Mouse (Mus musculus) embryonic facial prominence, embryonic 13.5 days (tissue): Measurements from ENCODE around the gene Cxcr5. TPM values are rescaled to one million over a fixed set of nuclear protein-coding genes. Genes with fewer than 3 reads are reported as not detected.

Source experiments
- ATAC-seq: fragments of 200-750 bp; cut with Nextera tagmentation; 2 replicates; pipeline ENCODE4 v1.8.0; 2017; ENCODE audit warnings: low read depth; ENCODE audit not compliant: insufficient number of reproducible peaks, insufficient read depth, low FRiP score, low TSS enrichment
- H3K27ac ChIP-seq: fragments of 300-500 bp; sonication (generic); 2 replicates; pipeline ENCODE4 v1.5.1; 2015; ENCODE audit warnings: moderate library complexity, mild to moderate bottlenecking, inconsistent platforms
- H3K27me3 ChIP-seq: fragments of 300-500 bp; sonication (generic); 2 replicates; pipeline ENCODE4 v1.6.1; 2015; ENCODE audit warnings: mild to moderate bottlenecking, inconsistent platforms
- H3K36me3 ChIP-seq: fragments of 300-500 bp; sonication (generic); 2 replicates; pipeline ENCODE4 v1.6.1; 2015; ENCODE audit warnings: mild to moderate bottlenecking, inconsistent platforms
- H3K4me1 ChIP-seq: fragments of 300-500 bp; sonication (generic); 2 replicates; pipeline ENCODE4 v1.6.1; 2015; ENCODE audit warnings: inconsistent platforms
- H3K4me2 ChIP-seq: fragments of 300-500 bp; sonication (generic); 2 replicates; pipeline ENCODE4 v1.6.1; 2015; ENCODE audit warnings: moderate library complexity, mild to moderate bottlenecking, inconsistent platforms
- H3K4me3 ChIP-seq: fragments of 300-500 bp; sonication (generic); 2 replicates; pipeline ENCODE4 v1.5.1; 2015; ENCODE audit warnings: mild to moderate bottlenecking, inconsistent platforms
- H3K9ac ChIP-seq: fragments of 300-500 bp; sonication (generic); 2 replicates; pipeline ENCODE4 v1.6.1; 2015; ENCODE audit warnings: mild to moderate bottlenecking, inconsistent platforms
- H3K9me3 ChIP-seq: fragments of 300-500 bp; sonication (generic); 2 replicates; pipeline ENCODE4 v1.6.1; 2016; ENCODE audit warnings: inconsistent platforms
- WGBS: fragments of 180-500 bp; shearing (Covaris S2); methylation state at CpG from one replicate; pipeline ENCODE4 v1.1.7; 2015; ENCODE audit warnings: mixed read lengths; 5-methylcytosine and 5-hydroxymethylcytosine counted together
- polyA plus RNA-seq: library from polyadenylated mRNA; unstranded; fragments of >200 nt; fragmentation: Nextera tagmentation; extraction: Ambion mirVana; gene quantifications from 2 replicates; pipeline ENCODE4 v1.2.1, GENCODE M21; 2015

The Cxcr5 gene
- polyA plus RNA-seq, 1 experiment from 2014 or later = 0.10 TPM

DNA sequence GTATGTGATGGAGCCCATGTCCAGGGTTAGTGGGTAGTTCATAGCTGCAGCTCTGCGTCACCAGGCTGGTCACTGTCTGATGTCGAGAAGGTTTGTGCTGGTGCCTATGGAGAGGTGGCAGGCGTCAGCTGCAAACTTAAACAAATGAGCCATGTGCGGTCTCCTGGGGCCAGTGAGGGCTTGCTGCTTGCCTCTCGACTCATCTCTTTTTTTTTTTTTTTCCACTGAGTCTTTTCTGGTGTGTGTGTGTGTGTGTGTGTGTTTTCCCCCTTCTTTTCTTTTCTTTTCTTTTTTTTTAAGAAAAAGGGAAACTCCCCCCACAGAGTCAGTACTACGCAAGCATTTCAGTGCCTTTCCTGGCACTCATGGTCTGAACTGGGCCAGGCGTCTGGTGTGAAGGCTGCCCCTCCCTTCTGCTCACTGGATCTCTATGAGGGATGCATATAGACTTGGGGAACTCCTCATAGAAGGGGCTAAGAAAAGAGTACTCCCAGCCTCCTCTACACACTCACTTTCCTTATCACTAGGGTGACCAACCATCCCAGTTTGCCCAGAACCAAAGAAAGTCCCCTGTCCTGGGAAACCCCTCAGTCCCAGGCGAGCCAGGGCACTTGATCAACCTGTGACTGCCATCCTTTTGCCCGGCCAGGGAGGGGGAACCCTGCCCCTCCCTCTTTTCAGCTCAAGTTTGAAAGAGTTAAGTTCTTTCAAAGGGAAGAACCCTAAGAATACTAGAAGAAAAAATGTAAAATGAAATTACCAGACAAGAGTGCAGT, 35.2 kb downstream of the Cxcr5 start:
- no peaks in the 10 kb centered on the region for H3K4me1 ChIP-seq
- no peak overlapping the region for H3K4me3 ChIP-seq
- no peak overlapping the region for H3K4me2 ChIP-seq
- H3K9me3 ChIP-seq = no peaks in the 10 kb centered on the region
- no peak overlapping the region for H3K9ac ChIP-seq
- 57% methylated on average over 9 of the region's 9 CpGs for WGBS
- no peaks in the 10 kb centered on the region for H3K36me3 ChIP-seq
- ATAC-seq = no peak
- no peaks in the 10 kb centered on the region for H3K27me3 ChIP-seq
- H3K27ac ChIP-seq = no peak overlapping the region

DNA sequence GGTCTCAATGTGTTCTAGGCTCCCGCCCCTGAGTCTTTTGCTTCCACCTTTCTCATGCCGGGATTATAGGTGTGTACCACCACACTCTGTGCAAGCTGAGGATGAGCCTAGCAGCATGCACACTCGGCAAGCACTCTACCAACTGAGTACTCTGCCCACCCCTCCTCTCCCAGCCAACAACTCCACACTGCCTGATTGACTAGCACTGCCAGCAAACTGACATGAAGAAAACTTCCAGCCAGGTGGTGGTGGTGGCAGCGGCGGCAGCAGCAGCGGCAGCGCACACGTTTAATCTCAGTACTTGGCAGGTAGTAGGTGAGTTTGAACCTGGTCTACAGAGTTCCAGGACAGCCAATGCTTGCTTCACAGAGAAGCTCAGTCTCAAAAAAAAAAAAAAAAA, 36.1 kb downstream of the Cxcr5 start:
- Histone ChIP-seq H3K9me3 (no peaks in the 10 kb centered on the region), H3K4me2 (no peak overlapping the region), H3K27me3 (no peaks in the 10 kb centered on the region), H3K27ac (no peak overlapping the region), H3K9ac (no peak overlapping the region), H3K4me1 (no peaks in the 10 kb centered on the region), H3K36me3 (no peaks in the 10 kb centered on the region), H3K4me3 (no peak overlapping the region)
- ATAC-seq = no peak
- 85% methylated on average over 8 of the region's 8 CpGs for WGBS

DNA sequence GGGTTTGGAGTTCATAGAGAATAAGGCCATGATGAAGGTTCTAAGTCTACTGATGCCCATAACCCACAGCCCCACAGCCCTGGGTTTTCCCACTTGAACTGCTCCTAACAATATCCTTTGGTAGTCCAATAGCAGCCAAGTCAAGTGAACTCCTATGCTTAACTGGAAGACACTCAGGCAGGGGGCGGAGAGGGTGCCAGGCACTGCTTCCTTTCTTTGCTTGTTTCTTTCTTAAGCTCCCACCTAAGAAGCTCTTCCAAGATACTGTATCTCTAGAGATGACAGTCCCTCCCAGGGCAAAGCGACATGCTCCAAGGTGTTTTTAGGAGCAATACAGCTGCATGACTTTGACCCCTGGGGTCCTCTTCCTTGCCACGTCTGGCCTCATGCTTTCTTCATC, 36.7 kb downstream of the Cxcr5 start:
- Histone ChIP-seq H3K9me3 (no peaks in the 10 kb centered on the region), H3K27ac (no peak overlapping the region), H3K4me2 (no peak overlapping the region), H3K27me3 (no peaks in the 10 kb centered on the region), H3K4me1 (no peaks in the 10 kb centered on the region), H3K4me3 (no peak overlapping the region), H3K9ac (no peak overlapping the region), H3K36me3 (no peaks in the 10 kb centered on the region)
- no peak for ATAC-seq
- 72% methylated on average over 3 of the region's 3 CpGs for WGBS

DNA sequence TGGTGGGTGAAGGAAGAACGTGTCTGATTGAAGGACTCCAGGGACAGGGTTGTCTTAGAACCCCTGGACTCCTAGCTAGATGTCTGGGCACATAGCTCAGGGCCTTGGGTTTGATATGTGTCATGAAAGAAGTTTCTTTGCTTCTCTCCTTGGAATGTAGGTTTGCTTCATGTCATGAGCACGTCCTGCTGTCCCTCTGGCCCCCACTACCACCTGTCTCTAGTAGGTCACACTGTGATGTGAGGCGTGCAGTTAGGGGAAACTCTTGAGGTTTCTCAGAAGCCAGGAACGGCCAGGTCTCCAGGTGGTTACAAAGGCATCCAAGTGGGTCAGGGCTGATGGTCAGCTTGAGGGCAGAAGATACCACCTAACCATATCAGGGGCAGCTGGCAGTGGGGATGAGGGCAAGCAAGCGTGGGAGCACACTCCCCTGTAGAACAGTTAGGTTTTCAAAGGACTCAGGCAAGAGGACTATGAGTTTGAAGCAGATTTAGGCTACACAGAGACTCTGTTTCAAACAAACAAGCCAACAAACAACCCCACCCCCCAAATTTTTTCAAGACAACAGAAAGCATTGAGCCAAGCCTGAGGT, 37.3 kb downstream of the Cxcr5 start:
- H3K27ac ChIP-seq = no peak overlapping the region
- ATAC-seq = no peak
- 72% methylated on average over 5 of the region's 5 CpGs for WGBS

DNA sequence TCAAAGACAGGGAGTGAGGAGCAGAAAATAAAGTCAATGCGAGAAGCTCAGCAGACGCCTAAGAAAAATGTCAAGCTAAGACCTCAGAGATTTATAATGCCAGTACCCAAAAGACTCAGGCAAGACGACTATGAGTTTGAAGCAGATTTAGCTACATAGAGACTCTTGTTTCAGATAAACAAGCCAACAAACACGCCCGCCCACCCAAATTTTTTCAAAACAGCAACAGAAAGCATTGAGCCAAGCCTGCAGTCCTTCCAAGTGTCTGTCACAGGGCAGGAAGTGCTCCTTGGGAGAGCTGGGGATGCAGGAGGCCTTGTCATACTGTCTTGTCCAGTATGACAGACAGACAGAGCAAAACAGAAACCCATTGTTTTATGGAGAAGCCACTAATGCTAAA, 38.0 kb downstream of the Cxcr5 start:
- Histone ChIP-seq H3K9me3 (no peaks in the 10 kb centered on the region), H3K4me2 (no peak overlapping the region), H3K4me3 (no peak overlapping the region), H3K4me1 (no peaks in the 10 kb centered on the region), H3K27ac (no peak overlapping the region), H3K27me3 (no peaks in the 10 kb centered on the region), H3K36me3 (no peaks in the 10 kb centered on the region), H3K9ac (no peak overlapping the region)
- no peak for ATAC-seq
- 73% methylated on average over 5 of the region's 5 CpGs for WGBS

More for the DNA sequence above, 37.3 kb downstream of the Cxcr5 start:
- H3K9ac ChIP-seq = no peak overlapping the region
- no peaks in the 10 kb centered on the region for H3K4me1 ChIP-seq
- no peaks in the 10 kb centered on the region for H3K36me3 ChIP-seq
- no peak overlapping the region for H3K4me3 ChIP-seq
- H3K4me2 ChIP-seq = no peak overlapping the region
- no peaks in the 10 kb centered on the region for H3K9me3 ChIP-seq
- H3K27me3 ChIP-seq = no peaks in the 10 kb centered on the region

DNA sequence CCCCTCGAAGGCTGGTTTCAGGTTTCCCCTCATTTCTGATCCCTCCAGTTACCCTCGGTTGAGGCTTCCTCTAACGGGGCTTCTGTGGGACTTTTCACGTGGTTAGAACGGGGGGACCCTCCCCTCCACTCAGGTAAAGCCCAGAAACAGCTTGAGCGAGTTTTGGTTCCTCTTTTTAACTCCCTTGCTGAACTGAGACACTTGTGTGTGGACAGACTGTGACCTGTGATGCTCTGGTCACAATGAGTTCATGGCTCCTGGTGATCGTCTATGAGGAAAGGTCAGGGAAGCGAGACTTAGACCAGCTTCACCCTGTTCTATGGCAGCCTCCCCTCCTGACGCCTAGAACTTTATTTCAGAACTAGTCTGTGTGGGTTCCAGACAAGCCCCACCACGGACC, 39.8 kb downstream of the Cxcr5 start:
- Histone ChIP-seq H3K27ac (no peak overlapping the region), H3K4me3 (no peak overlapping the region), H3K4me2 (no peak overlapping the region), H3K9ac (no peak overlapping the region), H3K36me3 (no peaks in the 10 kb centered on the region), H3K9me3 (no peaks in the 10 kb centered on the region), H3K27me3 (no peaks in the 10 kb centered on the region), H3K4me1 (peaks cover 6% of the 10 kb centered on the region; the same call in 1 of the 2 replicates)
- 71% methylated on average over 10 of the region's 10 CpGs for WGBS
- ATAC-seq = no peak

DNA sequence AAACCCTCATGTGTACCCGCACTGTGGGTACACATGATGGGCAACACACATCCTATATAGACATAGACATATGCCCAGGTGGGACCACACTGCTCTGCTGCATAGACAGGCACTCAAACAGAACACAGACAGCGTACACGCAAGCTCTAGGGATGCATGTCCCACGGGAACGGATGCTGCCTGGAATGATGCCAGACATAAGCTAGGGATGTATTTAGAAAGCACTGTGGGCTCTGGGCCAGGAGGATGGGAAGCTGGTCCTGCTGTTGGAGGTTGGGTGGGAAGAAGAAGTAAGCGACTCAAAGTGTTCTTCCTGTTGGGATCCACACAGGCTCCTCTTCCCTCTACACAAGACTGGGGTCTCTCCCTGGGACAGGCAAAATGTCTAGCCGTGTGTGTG, 43.6 kb downstream of the Cxcr5 start:
- no peak overlapping the region for H3K27ac ChIP-seq
- H3K9me3 ChIP-seq = no peaks in the 10 kb centered on the region
- 80% methylated on average over 7 of the region's 7 CpGs for WGBS
- H3K36me3 ChIP-seq = no peaks in the 10 kb centered on the region
- ATAC-seq = no peak
- no peaks in the 10 kb centered on the region for H3K27me3 ChIP-seq
- H3K4me2 ChIP-seq = no peak overlapping the region
- H3K4me3 ChIP-seq = no peak overlapping the region
- H3K9ac ChIP-seq = no peak overlapping the region
- peaks cover 10% of the 10 kb centered on the region for H3K4me1 ChIP-seq

DNA sequence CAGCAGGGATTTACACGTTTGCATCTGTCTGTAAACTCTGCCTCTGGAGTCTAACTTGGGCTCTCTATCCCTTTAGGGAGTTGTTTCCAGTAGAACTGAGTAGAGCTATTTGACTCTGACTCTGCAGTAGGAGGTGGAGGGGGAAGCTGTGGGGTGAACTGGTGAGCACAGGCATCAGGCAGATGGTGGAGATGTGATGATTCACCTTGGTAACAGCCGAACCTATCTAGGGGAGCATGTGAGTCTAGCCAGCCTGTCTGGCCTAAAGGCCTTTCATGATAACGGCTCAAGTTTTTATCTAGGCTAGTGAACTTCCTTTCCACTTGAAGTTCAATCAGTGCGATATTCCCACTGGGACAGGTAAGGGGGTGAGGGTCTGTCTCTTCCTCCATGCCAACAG, 44.3 kb downstream of the Cxcr5 start:
- Histone ChIP-seq H3K27ac (no peak overlapping the region), H3K36me3 (no peaks in the 10 kb centered on the region), H3K4me3 (no peak overlapping the region), H3K4me1 (peaks cover 17% of the 10 kb centered on the region), H3K27me3 (no peaks in the 10 kb centered on the region), H3K9ac (no peak overlapping the region), H3K4me2 (no peak overlapping the region), H3K9me3 (no peaks in the 10 kb centered on the region)
- ATAC-seq = no peak
- 69% methylated on average over 4 of the region's 4 CpGs for WGBS

DNA sequence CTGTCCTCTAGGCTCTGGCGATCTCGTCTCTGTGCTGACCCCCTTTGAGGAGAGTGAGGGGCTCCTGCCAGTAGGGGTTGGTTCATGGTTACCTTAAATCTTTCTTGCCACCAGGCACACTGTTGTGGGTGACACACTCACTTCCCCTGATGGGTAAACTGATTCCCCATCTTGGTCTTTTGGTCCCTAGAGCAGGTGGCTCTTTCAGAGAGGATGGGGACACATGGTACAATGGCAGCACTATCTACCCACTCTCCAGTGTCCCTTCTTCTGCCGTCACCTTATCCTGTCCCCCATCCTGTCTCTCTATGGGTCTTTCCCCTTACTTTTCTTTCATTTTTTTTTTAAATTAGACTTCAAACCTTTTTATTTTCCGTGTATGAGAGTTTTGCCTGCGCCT, 45.8 kb downstream of the Cxcr5 start:
- 82% methylated on average over 5 of the region's 5 CpGs for WGBS

DNA sequence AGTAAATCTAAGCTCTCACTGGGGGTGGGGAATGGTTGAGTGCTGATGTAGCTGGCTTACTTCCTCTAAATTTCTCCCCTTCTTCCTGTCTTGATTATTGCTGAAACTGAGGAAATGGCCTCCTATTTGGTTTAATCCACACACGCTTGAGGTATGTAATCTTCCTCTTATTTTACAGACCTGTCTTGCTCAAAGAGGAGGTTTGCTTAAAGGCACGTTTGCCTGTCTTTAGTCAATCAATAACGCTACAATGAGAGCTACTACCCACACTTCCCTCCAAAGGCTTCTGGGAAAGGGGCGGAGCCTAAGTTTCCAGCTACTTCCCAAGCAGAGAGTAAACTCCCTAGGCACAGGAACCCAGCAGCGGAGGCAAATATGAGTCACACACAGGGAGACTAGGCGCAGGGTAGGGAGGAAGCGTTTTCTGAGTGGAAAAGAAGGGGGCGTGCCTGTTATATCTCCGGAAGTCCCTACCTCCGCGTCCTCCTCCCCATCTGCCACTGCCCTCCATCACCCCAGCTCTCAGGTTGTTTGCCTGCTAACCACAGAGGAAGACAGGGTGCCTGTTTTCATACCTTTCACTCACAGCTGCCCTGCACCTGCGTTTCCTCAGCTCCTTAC, 46.4 kb downstream of the Cxcr5 start:
- Histone ChIP-seq H3K9ac (no peak overlapping the region), H3K4me1 (peaks cover 37% of the 10 kb centered on the region), H3K27ac (no peak overlapping the region), H3K27me3 (no peaks in the 10 kb centered on the region), H3K4me3 (no peak overlapping the region), H3K9me3 (no peaks in the 10 kb centered on the region), H3K36me3 (no peaks in the 10 kb centered on the region), H3K4me2 (no peak overlapping the region)
- ATAC-seq = no peak
- 66% methylated on average over 12 of the region's 12 CpGs for WGBS

More for the DNA sequence above, 45.8 kb downstream of the Cxcr5 start:
- Histone ChIP-seq H3K27ac (no peak overlapping the region), H3K4me3 (no peak overlapping the region), H3K9ac (no peak overlapping the region), H3K4me1 (peaks cover 30% of the 10 kb centered on the region), H3K36me3 (no peaks in the 10 kb centered on the region), H3K27me3 (no peaks in the 10 kb centered on the region), H3K9me3 (no peaks in the 10 kb centered on the region), H3K4me2 (no peak overlapping the region)
- ATAC-seq = no peak

DNA sequence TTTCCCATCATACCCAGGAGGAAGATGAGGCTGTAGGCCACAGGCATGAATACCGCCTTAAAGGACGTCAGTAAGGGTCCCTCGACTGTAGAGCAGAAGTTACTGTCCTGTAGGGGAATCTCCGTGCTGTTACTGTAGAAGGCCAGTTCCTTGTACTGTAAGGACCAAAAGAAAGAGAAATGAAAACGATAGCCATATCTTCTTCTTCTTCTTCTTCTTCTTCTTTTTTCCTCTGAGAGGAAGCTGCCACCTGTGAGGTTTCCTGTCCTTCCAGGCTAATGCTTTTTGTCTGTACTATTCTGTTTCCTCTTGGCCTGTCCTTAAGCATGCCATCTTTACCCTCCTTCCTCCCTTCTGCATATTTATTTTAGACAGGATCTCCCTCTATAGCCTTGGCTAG, 47.5 kb downstream of the Cxcr5 start:
- no peak for ATAC-seq
- Histone ChIP-seq H3K36me3 (peaks cover 4% of the 10 kb centered on the region), H3K4me3 (no peak overlapping the region), H3K27me3 (no peaks in the 10 kb centered on the region), H3K4me2 (no peak overlapping the region), H3K27ac (no peak overlapping the region), H3K4me1 (peaks cover 48% of the 10 kb centered on the region), H3K9ac (no peak overlapping the region), H3K9me3 (no peaks in the 10 kb centered on the region)
- 89% methylated on average over 5 of the region's 5 CpGs for WGBS

DNA sequence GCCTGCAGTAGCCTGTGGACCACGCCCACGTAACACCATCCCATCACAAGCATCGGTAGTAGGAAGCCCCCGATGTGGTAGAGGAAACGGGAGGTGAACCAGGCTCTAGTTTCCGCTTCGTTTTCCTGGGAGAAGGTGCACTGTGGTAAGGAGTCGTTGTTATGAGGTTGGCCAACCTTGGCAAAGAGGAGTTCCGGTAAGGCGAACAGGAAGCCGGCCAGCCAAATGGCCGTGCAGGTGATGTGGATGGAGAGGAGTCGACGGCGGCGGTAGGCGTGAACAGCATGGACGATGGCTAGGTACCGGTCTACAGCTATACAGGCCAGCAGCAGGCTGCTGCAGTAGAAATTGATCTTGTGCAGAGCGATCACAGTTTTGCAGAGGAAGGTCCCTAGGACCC, 48.1 kb downstream of the Cxcr5 start:
- no peak overlapping the region for H3K9ac ChIP-seq
- WGBS = 73% methylated on average over 20 of the region's 20 CpGs
- no peak overlapping the region for H3K4me2 ChIP-seq
- no peak for ATAC-seq
- H3K27ac ChIP-seq = no peak overlapping the region
- no peaks in the 10 kb centered on the region for H3K27me3 ChIP-seq
- peaks cover 10% of the 10 kb centered on the region for H3K36me3 ChIP-seq
- no peaks in the 10 kb centered on the region for H3K9me3 ChIP-seq
- H3K4me3 ChIP-seq = no peak overlapping the region
- H3K4me1 ChIP-seq = peaks cover 53% of the 10 kb centered on the region
